Mouse (Mus musculus): ENCODE results near the gene Casc3.

The Casc3 gene

DNA sequence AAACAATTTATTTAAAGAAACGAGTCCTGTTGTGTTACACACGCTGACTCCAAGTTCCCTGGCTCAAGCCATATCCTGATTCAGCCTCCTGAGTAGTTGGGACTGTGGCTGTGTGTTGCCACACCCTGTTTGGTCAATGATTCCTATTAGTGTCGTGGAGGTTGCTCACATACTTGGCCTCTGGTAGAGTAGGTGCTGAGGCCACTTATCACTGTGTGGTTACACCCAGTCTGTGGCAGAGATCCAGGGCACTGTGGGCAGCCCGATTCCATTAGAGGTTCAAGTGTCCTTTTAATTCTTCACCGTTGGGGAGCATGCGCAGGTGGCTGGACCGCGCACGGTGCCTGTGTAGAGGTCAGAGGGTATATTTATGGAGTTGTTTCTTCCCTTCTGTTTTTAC lies 69.2 kb downstream of the Casc3 start:
- DNase-seq, result no peak

DNA sequence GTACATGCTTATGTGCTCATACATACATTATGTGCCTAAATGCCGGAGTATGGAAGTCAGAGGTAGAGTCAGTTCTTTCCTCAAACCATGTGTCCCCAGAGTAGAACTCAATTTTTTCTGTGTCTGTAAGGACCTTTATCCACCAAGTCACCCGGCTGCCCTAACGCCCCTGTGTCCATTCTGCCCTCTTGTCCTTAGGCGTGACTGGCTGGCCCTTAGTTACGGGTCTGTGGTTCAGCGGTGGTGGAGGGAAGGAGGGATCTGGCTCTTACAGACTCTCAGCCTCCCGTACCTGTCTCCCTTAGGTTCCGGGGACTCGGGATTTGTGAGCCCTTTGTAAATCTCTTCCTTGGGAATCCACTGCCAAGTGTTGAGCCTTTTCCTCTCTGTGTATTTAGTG lies 72.3 kb downstream of the Casc3 start:
- DNase-seq, result no peak
